In the genomic region with DNA sequence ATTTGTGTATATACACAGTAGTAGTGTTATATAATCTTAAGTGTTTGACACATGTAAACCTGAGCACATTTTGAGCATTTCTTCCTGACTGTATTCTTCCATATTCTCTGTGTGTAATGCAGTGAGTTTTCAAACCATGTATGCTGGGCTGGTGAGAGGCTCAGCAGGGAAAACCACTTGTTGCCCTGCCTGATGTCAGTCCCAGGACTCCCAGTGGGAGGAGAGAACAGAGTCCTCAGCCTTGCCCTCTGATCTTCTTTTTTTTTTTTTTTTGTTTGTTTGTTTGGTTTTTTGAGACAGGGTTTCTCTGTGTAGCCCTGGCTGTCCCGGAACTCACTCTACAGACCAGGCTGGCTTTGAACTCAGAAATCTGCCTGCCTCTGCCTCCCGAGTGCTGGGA, we compare ENCODE assay signal across 15 mouse cellular contexts.
"Had no signal": no experiment of that assay in that cellular context is flagged by ENCODE, and none has a peak within 500 bp of the region (broad histone marks: within the 10 kb centered on the region; RNA-seq: fewer than 3 reads in every experiment).

No protein-coding gene starts in this region.

- H3K9me3 ChIP-seq: neural tube, embryonic 15.5 days; stomach, embryonic 15.5 days had no signal

- H3K36me3 ChIP-seq: neural tube, embryonic 15.5 days; stomach, embryonic 15.5 days had no signal

- H3K4me3 ChIP-seq: neural tube, embryonic 15.5 days; stomach, embryonic 15.5 days had no signal

- H3K27ac ChIP-seq: neural tube, embryonic 15.5 days; stomach, embryonic 15.5 days; stomach, postnatal 0 days had no signal

- H3K4me1 ChIP-seq: stomach, embryonic 15.5 days had no signal

- DNase-seq: retina, postnatal 1 day; right cerebral cortex, adult 18-20 months; right cerebral cortex, postnatal 14 days; right cerebral cortex, postnatal 25 days; right cerebral cortex, postnatal 4 days; spleen, adult 18-20 months; thymus, adult 18-20 months; thymus, adult 2 months; thymus, postnatal 14 days; thymus, postnatal 25 days; thymus, postnatal 36 days; thymus, postnatal 4 days had no signal

- H3K4me2 ChIP-seq: neural tube, embryonic 15.5 days; stomach, embryonic 15.5 days had no signal

- H3K9ac ChIP-seq: neural tube, embryonic 15.5 days; stomach, embryonic 15.5 days had no signal

- H3K27me3 ChIP-seq: neural tube, embryonic 15.5 days; stomach, embryonic 15.5 days had no signal
